Mouse (Mus musculus) thymus, adult 2 months (tissue): ENCODE data around the gene Snx13.

Experiments
- CTCF ChIP-seq: fragments of 200-500 bp; IDR thresholded peaks from 2 replicates; pipeline ENCODE4 v1.5.1; 2012; ENCODE audit warnings: mild to moderate bottlenecking, control low read depth, low read length, moderate library complexity, borderline replicate concordance; ENCODE audit not compliant: control insufficient read depth, poor library complexity, insufficient read depth; ENCODE audit errors: extremely low read depth
- POLR2A ChIP-seq: fragments of 200-500 bp; IDR thresholded peaks from 2 replicates; pipeline ENCODE4 v1.6.1; 2012; ENCODE audit warnings: mild to moderate bottlenecking, low read length, control low read depth, moderate library complexity; ENCODE audit not compliant: control insufficient read depth, poor library complexity, insufficient read depth; ENCODE audit errors: extremely low read depth

DNA sequence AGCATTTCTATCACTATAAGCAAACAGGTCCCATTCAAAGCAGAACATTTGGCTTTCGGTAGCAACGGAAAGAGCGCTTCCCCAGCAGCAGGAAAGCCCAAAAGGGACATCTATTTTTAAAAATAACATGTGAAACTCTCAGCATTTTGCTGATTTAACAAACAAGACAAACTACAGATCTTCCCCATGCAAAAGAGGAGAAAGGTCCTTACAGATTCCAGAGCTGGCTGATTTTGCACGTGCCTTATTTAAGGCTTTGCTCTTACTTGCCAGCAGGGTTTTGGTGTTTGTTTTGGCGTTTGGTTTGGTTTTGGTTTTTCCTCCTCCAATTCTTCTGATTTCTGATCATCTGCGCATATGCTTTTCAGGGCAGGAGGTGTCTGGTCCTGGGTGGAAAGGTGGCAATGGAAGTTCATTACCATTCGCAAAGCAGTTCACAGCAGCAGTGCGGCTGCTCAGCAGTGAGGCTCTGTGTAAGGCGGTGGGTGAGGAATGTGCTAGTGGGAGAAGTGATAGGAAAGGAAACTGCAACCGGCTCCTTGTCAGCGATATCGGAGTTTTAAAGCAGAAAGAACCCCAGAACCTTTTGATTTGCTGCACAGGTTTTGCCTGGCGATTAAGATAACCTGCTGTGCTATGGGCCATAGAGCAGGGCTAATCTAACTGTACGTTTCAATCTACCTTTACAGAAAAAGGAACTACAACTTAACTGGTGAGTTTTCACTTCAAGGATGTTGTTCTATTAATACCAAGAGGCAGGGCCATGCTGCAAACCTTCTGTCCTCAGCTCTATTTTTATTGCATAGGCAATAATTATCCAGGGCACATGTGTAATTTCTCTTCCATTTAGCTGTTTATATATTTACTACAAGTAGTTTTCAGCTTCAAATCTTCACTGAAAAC, 8.1 kb upstream of the Snx13 start:
- TF ChIP-seq POLR2A (no peak), CTCF (no peak)
